Mouse (Mus musculus): ENCODE measurements around the gene Gm21190. TPM values are rescaled to one million over a fixed set of nuclear protein-coding genes. Genes with fewer than 3 reads are reported as not detected.
"Not testable (repeated sequence)": the region's sequence is repeated elsewhere in the genome, so short reads cannot be mapped to it uniquely, and the experiment has no call there.

Gm21190 gene
- total RNA-seq, 2 experiments from 2014 or later = not detected

- DNase-seq = no peak
These were observed 40.3 kb downstream of the Gm21190 start for GRCm38 (mm10) chr5:15488743-15489142.

DNA sequence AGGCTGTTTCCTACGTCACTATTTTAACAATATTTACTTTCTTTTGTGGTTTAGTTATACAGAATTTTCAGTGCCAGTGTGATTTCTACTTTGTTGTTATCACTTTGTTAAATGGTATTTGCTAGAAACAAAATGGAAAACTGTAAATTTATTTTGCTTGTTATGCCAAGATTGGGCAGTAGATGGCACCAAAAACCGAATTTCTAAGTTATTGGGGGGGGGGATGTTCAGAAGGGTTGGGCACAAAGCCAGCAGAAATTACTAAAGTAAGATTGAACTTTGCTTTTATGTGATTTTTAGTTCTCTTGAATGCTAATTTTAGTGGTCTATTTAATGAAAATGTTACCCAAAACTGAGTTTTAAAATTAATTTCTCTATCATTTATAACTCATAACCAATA lies 44.4 kb downstream of the Gm21190 start:
- not testable (repeated sequence) for DNase-seq

- DNase-seq = not testable (repeated sequence)
These were observed 45.4 kb downstream of the Gm21190 start for GRCm38 (mm10) chr5:15483576-15483975.

- not testable (repeated sequence) for DNase-seq
These were observed 46.2 kb downstream of the Gm21190 start for GRCm38 (mm10) chr5:15482815-15483214.

DNA sequence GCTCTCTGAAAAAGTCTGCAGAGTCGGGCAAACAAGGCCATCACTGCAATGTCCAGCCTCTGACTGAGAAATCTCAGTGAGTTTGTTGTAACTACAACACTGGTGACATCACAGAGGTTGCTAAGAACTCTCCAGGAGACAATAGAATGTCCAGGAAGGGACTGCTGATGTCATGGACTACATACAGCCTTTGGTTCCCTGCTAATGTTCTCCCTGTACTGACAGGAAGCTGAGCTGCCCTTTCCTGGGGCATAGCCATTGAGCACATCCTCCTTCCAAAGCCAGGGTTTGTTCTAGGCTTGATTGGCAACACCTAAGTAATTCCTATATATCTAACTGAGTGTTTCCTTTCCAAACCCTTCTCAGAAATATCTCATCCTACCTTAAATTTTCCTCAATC lies 52.6 kb downstream of the Gm21190 start, which contains the start of gene Gm21149:
Gene Gm21149 (minus strand): TSS at position 101 of the 400 bp plus-strand sequence.
- not testable (repeated sequence) for DNase-seq

Other genes starting within 250 kb of the Gm21190 start
- not detected for gene Gm21149, start 52.7 kb downstream of the Gm21190 start, total RNA-seq (2021)
- not detected for gene Gm21083, start 48.1 kb upstream of the Gm21190 start, total RNA-seq (2021)
- not detected for gene Speer4d, start 89.8 kb upstream of the Gm21190 start, total RNA-seq (2021)
- not detected for gene 4930572O03Rik, start 127.8 kb upstream of the Gm21190 start, total RNA-seq (2021)
- gene Speer4c, start 185.0 kb upstream of the Gm21190 start, total RNA-seq (2021) = not detected